Mouse (Mus musculus) G1E (cell line): ENCODE data around the gene Itpk1.

Source experiments
- CTCF ChIP-seq: IDR thresholded peaks from 2 replicates; pipeline ENCODE4 v1.5.1; 2012; ENCODE audit warnings: low read depth, low read length, inconsistent platforms, mixed read lengths
- GATA1 ChIP-seq: IDR thresholded peaks from 2 replicates; pipeline ENCODE4 v1.6.1; 2012; ENCODE audit warnings: borderline replicate concordance, low read length, inconsistent platforms, mixed read lengths
- GATA2 ChIP-seq: IDR thresholded peaks from 2 replicates; pipeline ENCODE4 v1.6.1; 2012; ENCODE audit warnings: low read depth, low read length, inconsistent platforms, borderline replicate concordance
- POLR2AphosphoS5 ChIP-seq: IDR thresholded peaks from 2 replicates; pipeline ENCODE4 v1.6.1; 2012; ENCODE audit warnings: low read depth, low read length, inconsistent platforms; ENCODE audit not compliant: insufficient replicate concordance
- TAL1 ChIP-seq: conservative IDR thresholded peaks from 2 replicates; pipeline ENCODE4 v1.6.1; 2012; ENCODE audit warnings: low read depth, low read length, inconsistent platforms, mixed read lengths

DNA sequence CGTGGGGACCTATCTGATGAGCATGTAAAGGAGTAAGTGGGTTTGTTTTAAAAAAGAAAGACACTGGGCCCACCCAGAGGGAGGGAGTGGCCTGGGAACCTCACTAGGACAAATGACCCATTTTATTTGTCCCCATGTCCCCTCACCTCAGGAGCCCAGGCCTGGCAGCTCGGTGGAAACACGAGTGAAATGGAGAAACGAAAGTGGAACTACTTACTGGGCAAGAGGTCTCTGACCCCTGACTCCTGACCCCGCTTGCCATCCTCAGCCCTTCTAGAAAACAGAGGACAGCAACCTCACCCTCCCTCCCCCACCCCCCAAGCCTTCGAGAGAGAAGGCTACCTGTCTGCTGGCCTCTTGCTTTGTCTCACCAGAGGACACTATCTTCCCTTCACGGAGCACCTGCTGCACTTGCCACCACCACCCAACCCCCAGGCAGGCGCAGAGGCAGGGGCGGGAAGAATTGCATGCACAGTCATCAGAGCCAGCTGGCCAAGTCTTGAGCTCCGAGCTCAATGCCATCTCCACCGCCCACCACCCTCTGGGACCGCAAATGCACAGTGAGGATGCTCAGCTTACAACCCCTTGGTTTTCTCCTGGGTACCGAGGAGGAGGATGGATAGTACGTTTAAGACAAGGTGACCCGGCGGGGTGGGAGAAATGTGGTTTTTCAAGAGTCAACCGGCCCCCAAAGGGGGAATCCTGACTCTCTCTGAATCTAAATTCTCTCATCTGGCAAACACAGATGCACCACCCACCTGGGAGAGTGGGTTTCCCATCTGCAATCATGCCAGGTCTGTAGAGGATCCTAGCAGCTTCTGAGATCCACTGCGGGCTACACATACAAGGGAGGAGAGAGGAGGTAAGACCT lies 9.1 kb downstream of the Itpk1 start:
- TF ChIP-seq GATA1 (no peak), CTCF (no peak), GATA2 (no peak), POLR2AphosphoS5 (no peak), TAL1 (no peak)
